Mouse (Mus musculus) adrenal gland, postnatal 36 days (tissue): ENCODE data around the gene Dhfr. TPM values are rescaled to one million over a fixed set of nuclear protein-coding genes. Genes with fewer than 3 reads are reported as not detected.
A peak's percentile ranks its signal among the peaks of the same experiment; 100 is the strongest.
"Not testable (repeated sequence)": the region's sequence is repeated elsewhere in the genome, so short reads cannot be mapped to it uniquely, and the experiment has no call there.

Experiments
- DNase-seq, 2 experiments: peaks; one replicate each; pipeline ENCODE4 v3.0.0; 2021; ENCODE audit warnings: mixed read lengths in 1 of 2
- long read RNA-seq, 2 experiments: library from polyadenylated mRNA; stranded (forward); transcript quantifications; one replicate each; pipeline ENCODE4 v2.0.0; 2021; ENCODE audit warnings: borderline sequencing depth in 2 of 2
- total RNA-seq, 2 experiments: library from RNA; stranded (reverse); gene quantifications; 2 replicates each; pipeline ENCODE4 v1.2.3; 2021

Gene Dhfr
- total RNA-seq, result 1 to 10 TPM; 2.5 to 4.1 TPM
- long read RNA-seq, experiment 1, full-length matches to known transcripts, result 6 of 7 reads
- long read RNA-seq, experiment 1, partial matches to known transcripts, result 0 of 7 reads
- long read RNA-seq, experiment 1, other reads (novel, unspliced or antisense), result 1 of 7 reads
- long read RNA-seq, experiment 2, full-length matches to known transcripts, result 4 of 4 reads
- long read RNA-seq, experiment 2, partial matches to known transcripts, result 0 of 4 reads
- long read RNA-seq, experiment 2, other reads (novel, unspliced or antisense), result 0 of 4 reads

DNA sequence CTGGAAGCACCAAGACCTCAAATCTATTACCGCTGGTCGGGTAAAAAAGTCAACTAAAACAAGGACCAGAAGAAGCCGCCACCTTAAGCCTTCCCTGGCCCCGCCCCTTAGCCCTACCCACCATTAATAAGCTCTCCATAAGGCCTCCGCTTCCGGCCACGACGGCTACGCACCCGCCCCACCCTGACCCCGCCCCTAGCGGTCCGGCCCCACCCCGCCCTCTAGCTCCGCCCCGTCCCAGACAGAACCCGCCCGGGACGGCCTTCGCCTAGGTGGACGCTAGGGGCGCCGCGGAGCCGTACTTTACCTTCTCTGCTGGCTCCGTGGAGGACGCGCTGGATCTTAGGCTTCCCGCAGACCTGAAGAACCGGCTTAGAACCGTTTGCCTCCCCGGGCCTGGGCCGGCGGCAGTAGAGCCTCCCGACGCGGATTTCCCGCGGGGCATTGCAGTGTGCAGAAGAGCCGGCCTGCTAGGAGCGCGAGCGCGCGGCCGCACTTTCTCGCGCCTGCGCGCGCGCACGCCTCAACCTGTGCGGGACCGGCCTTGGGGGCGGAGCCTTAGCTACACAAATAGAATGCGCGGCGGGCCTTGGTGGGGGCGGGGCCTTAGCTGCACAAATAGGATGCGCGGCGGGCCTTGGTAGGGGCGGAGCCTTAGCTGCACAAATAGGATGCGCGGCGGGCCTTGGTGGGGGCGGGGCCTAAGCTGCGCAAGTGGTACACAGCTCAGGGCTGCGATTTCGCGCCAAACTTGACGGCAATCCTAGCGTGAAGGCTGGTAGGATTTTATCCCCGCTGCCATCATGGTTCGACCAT lies at the start of gene Dhfr, which contains the start of gene Msh3:
Dhfr (plus strand) TSS at position 271 of the 816 bp plus-strand sequence.
Msh3 (minus strand) TSS at position 548 of the 816 bp plus-strand sequence.
- DNase-seq, result peak; percentile 96 to 99

DNA sequence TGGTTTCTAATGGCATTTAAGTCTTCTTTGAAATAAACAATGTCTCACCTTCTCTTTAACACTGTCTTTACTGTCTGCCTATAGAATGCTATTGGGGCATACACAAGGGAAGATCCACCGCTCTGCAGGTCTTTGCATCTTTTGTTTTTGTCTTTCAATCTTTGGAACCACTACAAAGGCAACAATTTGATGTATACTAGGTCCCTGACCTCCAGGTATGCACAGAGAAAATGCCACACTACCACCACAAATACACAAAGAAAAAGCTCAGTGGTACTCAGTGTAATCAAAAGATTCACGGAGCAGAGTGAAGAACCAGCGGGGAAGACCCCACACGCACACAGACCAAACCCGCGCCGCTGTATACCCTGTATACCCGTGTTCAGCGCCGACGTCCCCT lies 48.8 kb upstream of the Dhfr start, which contains the start of gene Gm20379:
Gm20379 (plus strand) TSS at position 301 of the 400 bp plus-strand sequence.
- no peak for DNase-seq

DNA sequence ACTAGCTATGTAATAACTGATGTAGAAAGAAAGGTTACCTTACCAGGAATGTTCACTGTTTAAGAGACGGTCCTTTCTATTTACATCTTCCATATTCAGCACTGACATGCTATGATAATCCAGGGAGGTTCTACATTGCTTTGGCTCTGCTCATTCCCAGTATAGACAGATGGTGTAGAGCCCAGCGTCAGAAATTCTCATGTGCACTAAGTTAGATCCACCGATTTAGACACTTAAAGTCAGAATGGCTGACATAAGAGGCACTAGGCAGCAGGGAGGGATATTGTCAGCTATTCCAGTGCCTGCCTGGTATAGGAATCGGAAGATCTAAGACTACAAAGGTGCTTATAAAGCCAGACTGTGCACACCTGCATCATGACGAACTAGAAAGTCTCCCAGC lies 39.9 kb upstream of the Dhfr start:
- no peak for DNase-seq

- DNase-seq, result no peak
These were observed 33.8 kb upstream of the Dhfr start for GRCm38 (mm10) chr13:92320770-92321169.

GRCm38 (mm10) chr13:92326030-92326429 lies 28.5 kb upstream of the Dhfr start:
- DNase-seq, result no peak

DNA sequence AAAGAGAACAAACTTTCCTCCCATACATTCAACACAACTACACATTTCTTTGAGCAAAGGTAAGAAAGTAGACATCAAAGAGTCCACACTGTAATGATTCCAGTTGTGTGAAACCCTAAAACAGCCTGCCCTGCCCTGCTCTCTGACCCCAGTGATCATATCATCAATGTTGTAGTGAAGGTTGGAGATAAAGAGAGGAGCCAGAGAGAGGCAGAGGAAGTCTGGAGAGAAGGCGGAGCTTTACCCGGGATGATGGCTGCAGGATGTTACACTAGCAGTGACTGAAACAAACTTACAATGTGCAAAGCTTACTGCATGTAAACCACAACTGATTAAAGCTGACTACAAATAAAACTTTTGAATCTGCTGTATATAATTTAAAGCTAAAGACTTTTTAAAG lies 26.5 kb upstream of the Dhfr start:
- DNase-seq, result no peak

GRCm38 (mm10) chr13:92330621-92331020 lies 23.9 kb upstream of the Dhfr start:
- DNase-seq, result no peak

- DNase-seq, result no peak
These were observed 22.2 kb upstream of the Dhfr start for GRCm38 (mm10) chr13:92332103-92332879.

- no peak for DNase-seq
These were observed 17.7 kb upstream of the Dhfr start for GRCm38 (mm10) chr13:92336857-92337256.

- DNase-seq, result no peak
These were observed 16.6 kb upstream of the Dhfr start for GRCm38 (mm10) chr13:92337773-92338462.

- no peak for DNase-seq
These were observed 14.7 kb upstream of the Dhfr start for GRCm38 (mm10) chr13:92339787-92340186.

GRCm38 (mm10) chr13:92344033-92344432 lies 10.5 kb upstream of the Dhfr start:
- no peak for DNase-seq

DNA sequence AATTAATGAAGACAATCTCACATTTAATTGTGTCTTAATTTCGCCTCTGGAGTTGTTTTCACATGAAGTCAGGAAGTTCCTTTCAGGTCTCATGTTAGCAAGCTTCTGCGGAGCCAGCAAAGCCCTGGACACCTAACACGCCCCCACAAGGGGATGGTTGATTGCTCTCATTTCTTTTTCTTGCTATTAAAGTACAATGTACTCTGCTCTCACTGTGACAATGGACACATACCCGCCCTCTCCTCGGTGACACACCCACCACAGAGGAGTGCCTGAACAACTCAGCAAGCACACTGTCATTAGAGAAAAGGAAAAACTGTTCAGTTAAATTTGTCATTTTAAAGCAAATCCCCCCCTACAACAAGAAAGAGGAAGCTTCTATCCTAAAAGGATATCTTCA lies 8.2 kb upstream of the Dhfr start:
- no peak for DNase-seq

GRCm38 (mm10) chr13:92351100-92351499 lies 3.4 kb upstream of the Dhfr start:
- DNase-seq, result no peak

GRCm38 (mm10) chr13:92353956-92354355 lies 570 bp upstream of the Dhfr start:
- no peak for DNase-seq

DNA sequence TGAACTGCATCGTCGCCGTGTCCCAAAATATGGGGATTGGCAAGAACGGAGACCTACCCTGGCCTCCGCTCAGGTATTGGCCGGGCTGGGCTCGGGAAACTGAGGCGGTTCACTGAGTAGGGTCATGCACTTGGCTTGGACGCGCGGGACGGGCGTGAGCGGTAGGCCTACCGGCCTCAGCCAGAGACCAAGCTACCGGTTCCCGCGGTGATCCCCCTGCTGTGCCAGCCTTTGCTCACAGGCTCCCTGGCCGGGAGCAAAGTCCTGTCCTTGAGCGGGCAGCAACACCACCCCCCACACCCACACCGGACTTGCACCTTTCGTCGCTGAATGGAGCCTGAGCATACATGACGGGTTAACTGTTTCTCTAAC lies 732 bp downstream of the Dhfr start:
- peak in 1 of 2 experiments; percentile 44 for DNase-seq

DNA sequence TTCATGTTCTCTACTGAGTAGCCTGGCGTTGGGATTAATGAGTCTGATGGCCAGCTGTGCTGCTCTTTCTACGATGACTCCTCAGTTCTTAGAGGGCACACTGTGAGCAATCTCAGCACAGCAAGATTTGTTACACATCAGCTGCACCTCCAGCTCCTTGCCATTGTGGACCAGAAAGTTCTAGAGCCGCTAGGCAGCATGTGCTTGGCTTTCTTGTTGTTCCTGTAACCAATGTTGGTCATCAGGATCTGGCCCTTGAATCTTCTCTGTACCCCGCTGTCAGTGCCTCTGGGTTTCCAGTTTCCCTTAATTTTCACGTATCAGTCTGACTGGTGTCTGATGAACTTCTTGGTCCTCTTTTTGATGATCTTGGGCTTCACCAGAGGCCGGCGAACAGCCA lies 1.9 kb downstream of the Dhfr start:
- no peak for DNase-seq

DNA sequence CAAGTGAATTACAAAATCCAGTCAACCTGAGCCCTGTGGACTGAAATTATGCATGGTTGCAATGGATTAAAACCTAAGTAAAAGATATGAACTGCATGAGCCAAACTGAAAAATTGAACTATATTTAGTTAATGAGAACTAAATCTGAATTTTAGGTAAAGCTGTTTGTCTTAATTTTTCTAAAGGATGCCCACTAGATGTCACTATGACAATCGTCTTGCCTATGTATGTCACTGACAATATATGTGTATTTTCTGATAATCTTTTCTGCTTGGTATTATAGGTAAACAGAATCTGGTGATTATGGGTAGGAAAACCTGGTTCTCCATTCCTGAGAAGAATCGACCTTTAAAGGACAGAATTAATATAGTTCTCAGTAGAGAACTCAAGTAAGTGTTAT lies 3.1 kb downstream of the Dhfr start:
- DNase-seq, result no peak

GRCm38 (mm10) chr13:92361609-92362008 lies 7.1 kb downstream of the Dhfr start:
- no peak for DNase-seq

- DNase-seq, result no peak
These were observed 10.8 kb downstream of the Dhfr start for GRCm38 (mm10) chr13:92365312-92365711.

DNA sequence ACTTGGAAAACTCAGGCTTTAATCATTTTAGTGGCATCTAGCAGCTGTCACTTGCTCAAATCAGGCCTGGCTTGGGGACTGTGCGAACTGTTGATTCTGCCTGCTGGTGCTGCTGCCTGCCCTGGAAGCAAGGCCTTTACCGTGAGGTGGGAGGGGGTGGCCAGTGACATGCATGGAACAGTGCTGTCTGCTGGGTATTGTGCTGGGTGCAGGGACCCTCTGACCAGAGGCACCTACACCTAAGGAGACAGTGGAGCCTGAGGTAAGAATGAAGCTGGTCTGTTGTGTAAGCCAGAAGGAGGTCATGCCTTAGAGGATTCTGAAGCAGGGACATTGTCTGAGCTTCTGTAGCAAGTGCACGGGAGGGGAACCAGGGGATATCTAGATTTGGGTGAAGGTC lies 16.3 kb downstream of the Dhfr start:
- DNase-seq, result no peak

- DNase-seq, result not testable (repeated sequence)
These were observed 16.9 kb downstream of the Dhfr start for GRCm38 (mm10) chr13:92371466-92371865.
